ENCODE assay signal across 14 mouse cellular contexts in genomic region chr5:102112034-102112433, GRCm38 (mm10).
"Had no signal": no experiment of that assay in that cellular context is flagged by ENCODE, and none has a peak within 500 bp of the region (broad histone marks: within the 10 kb centered on the region; RNA-seq: fewer than 3 reads in every experiment).

No protein-coding gene starts in this region.

- H3K4me3 ChIP-seq: layer of hippocampus, adult 2 months; liver, embryonic 13.5 days; myocyte had no signal

- ATAC-seq: intestine, postnatal 0 days had no signal

- H3K9ac ChIP-seq: liver, embryonic 13.5 days had no signal

- H3K4me1 ChIP-seq: liver, embryonic 13.5 days had no signal

- H3K36me3 ChIP-seq: liver, embryonic 13.5 days had no signal

- H3K27me3 ChIP-seq: liver, embryonic 13.5 days had no signal

- H3K9me3 ChIP-seq: liver, embryonic 13.5 days had no signal

- H3K4me2 ChIP-seq: liver, embryonic 13.5 days had no signal

- H3K27ac ChIP-seq: kidney, postnatal 0 days; layer of hippocampus, adult 2 months; liver, embryonic 13.5 days had no signal

- DNase-seq: kidney, adult 2 months; kidney, postnatal 25 days; layer of hippocampus, adult 9-11 months; liver, embryonic 13.5 days; lung, adult 2 months; lung, postnatal 14 days; lung, postnatal 4 days; right cerebral cortex, postnatal 4 days; thymus, adult 18-20 months; thymus, postnatal 36 days had no signal
